Comparison of ENCODE assay signal across 24 mouse cellular contexts in genomic region chr11:90816727-90817126, GRCm38 (mm10).
DNase-seq lines count a peak whose midpoint lies in the region; ATAC-seq and TF ChIP-seq lines count a peak whose summit lies in the region.
"Had no signal": no experiment of that assay in that cellular context is flagged by ENCODE, and none has a peak within 500 bp of the region (broad histone marks: within the 10 kb centered on the region; RNA-seq: fewer than 3 reads in every experiment).

No protein-coding gene starts in this region.

- no peak for TF ChIP-seq CTCF in Patski (IDR thresholded peaks at IDR 0.05)

- in situ Hi-C loops in Patski (cut with MboI; ENCODE audit: low pct_unique_long_range_greater_than_20kb) = no loop called here

- intact Hi-C loops in heart, postnatal 25 days (cut with DNase I) = no loop called here

- DNase-seq in Muller cell, postnatal 12 days (ENCODE audit: inconsistent ontology term) = peak; percentile 61
- DNase-seq in NIH3T3 (ENCODE audit: low read depth) (peak; percentile 22), Patski (ENCODE audit: low read depth, low spot score) (no peak)
- peak; percentile 23 for DNase-seq in brain, adult 2 months (ENCODE audit: low read depth, low spot score)
- no peak for DNase-seq in heart, postnatal 25 days (ENCODE audit: low spot score)
- no peak for DNase-seq in spleen, postnatal 4 days (ENCODE audit: low spot score in 2 of 2)
- DNase-seq in thymus, postnatal 4 days = no peak
- no peak for DNase-seq in yolk sac, embryonic 10.5 days (ENCODE audit: low spot score)
- DNase-seq: adrenal gland, adult 2 months; adrenal gland, adult 8-10 months; adrenal gland, postnatal 10 days; adrenal gland, postnatal 14 days; adrenal gland, postnatal 25 days; adrenal gland, postnatal 36 days; B cell, adult 2 months; cerebellum, adult 11 months; cerebellum, adult 11-12 months; cerebellum, adult 18-20 months; cerebellum, adult 2 months; cerebellum, adult 8-10 months; cerebellum, adult 9-10 months had no signal

- POLR2A ChIA-PET in Patski (lab: Charles Lee) = no interaction called here

- CTCF ChIA-PET in Patski (lab: Charles Lee) = no interaction called here

- no peaks in the 10 kb centered on the region for H3K27me3 ChIP-seq in Patski
- H3K27me3 ChIP-seq: CH12.LX had no signal

- ATAC-seq in Patski = peak; percentile 94
- ATAC-seq: activated CD4-positive, CD25-positive, alpha-beta regulatory T cell, adult 4 months; CD4-positive, CD25-positive, alpha-beta regulatory T cell, adult 4 months had no signal

Comparison
In these comparisons a context has a peak if more than half of its experiments do, and no peak if none do; other contexts are left out.
1. DNase-seq: peak in Muller cell, postnatal 12 days (single experiment), NIH3T3 (single experiment) and brain, adult 2 months (single experiment); none in Patski (single experiment), heart, postnatal 25 days (single experiment), spleen, postnatal 4 days (0 of 2), thymus, postnatal 4 days (single experiment) and yolk sac, embryonic 10.5 days (single experiment).